ENCODE assay signal across 14 mouse cellular contexts in genomic region chr17:30506916-30507315, GRCm38 (mm10).
A peak's percentile ranks its signal among the peaks of the same experiment; 100 is the strongest.
DNase-seq lines count a peak whose midpoint lies in the region; ATAC-seq and TF ChIP-seq lines count a peak whose summit lies in the region.
"Had no signal": no experiment of that assay in that cellular context is flagged by ENCODE, and none has a peak within 500 bp of the region (broad histone marks: within the 10 kb centered on the region; RNA-seq: fewer than 3 reads in every experiment).

No protein-coding gene starts in this region.

- no peaks in the 10 kb centered on the region for H3K27me3 ChIP-seq in forebrain, embryonic 10.5 days (ENCODE audit: poor library complexity, severe bottlenecking)
- no peaks in the 10 kb centered on the region for H3K27me3 ChIP-seq in forebrain, embryonic 15.5 days
- no peaks in the 10 kb centered on the region for H3K27me3 ChIP-seq in forebrain, embryonic 12.5 days
- H3K27me3 ChIP-seq in midbrain, postnatal 0 days (ENCODE audit: insufficient read depth, low read length), result no peaks in the 10 kb centered on the region
- H3K27me3 ChIP-seq: limb, embryonic 12.5 days; stomach, embryonic 15.5 days had no signal

- no peak for ATAC-seq in forebrain, embryonic 15.5 days (replicated peaks)
- ATAC-seq in forebrain, embryonic 12.5 days (ENCODE audit: low FRiP score), result no peak
- no peak for ATAC-seq in midbrain, postnatal 0 days (ENCODE audit: low FRiP score)

- WGBS in forebrain, embryonic 10.5 days, result 36% methylated on average over 5 of the region's 5 CpGs
- 22% methylated on average over 5 of the region's 5 CpGs for WGBS in forebrain, embryonic 15.5 days
- WGBS in forebrain, embryonic 12.5 days, result 28% methylated on average over 5 of the region's 5 CpGs
- 34% methylated on average over 5 of the region's 5 CpGs for WGBS in midbrain, postnatal 0 days

- peaks cover 9% of the 10 kb centered on the region for H3K36me3 ChIP-seq in forebrain, embryonic 10.5 days (replicated peaks)
- H3K36me3 ChIP-seq in forebrain, embryonic 15.5 days, result no peaks in the 10 kb centered on the region
- H3K36me3 ChIP-seq in forebrain, embryonic 12.5 days (replicated peaks), result no peaks in the 10 kb centered on the region
- H3K36me3 ChIP-seq in midbrain, postnatal 0 days (ENCODE audit: insufficient read depth, low read length), result no peaks in the 10 kb centered on the region
- H3K36me3 ChIP-seq: limb, embryonic 12.5 days; stomach, embryonic 15.5 days had no signal

- intact Hi-C loops in left cerebral cortex, adult 2 months (cut with DNase I), result loop anchor here (5.0 kb wide), 2 partner anchors 40 to 620 kb away; no protein-coding TSS in a partner anchor

- no peak overlapping the region for H3K9ac ChIP-seq in forebrain, embryonic 15.5 days (replicated peaks)
- no peak overlapping the region; the same call in 1 of the 2 replicates for H3K9ac ChIP-seq in forebrain, embryonic 12.5 days
- no peak overlapping the region for H3K9ac ChIP-seq in midbrain, postnatal 0 days (replicated peaks; ENCODE audit: low read length, poor library complexity, severe bottlenecking)
- H3K9ac ChIP-seq: limb, embryonic 12.5 days; stomach, embryonic 15.5 days had no signal

- DNase-seq in forebrain, embryonic 10.5 days (ENCODE audit: extremely low spot score, low spot score), result no peak
- DNase-seq in left cerebral cortex, adult 2 months (ENCODE audit: extremely low spot score in 1 of 2, low spot score in 2 of 2), result peak in 1 of 2 experiments; percentile 15
- DNase-seq in left cerebral cortex, adult 18-20 months (ENCODE audit: low spot score in 2 of 2), result no peak
- DNase-seq in midbrain, postnatal 0 days (ENCODE audit: low spot score), result no peak
- DNase-seq in cerebellum, adult 9-10 months, result no peak
- DNase-seq: B cell, adult 2 months; cerebellum, adult 11 months; kidney, adult 2 months; retina, postnatal 1 day; thymus, postnatal 14 days had no signal

- peaks cover 47% of the 10 kb centered on the region for H3K4me1 ChIP-seq in forebrain, embryonic 10.5 days
- peaks cover 33% of the 10 kb centered on the region for H3K4me1 ChIP-seq in forebrain, embryonic 15.5 days
- peaks cover 35% of the 10 kb centered on the region for H3K4me1 ChIP-seq in forebrain, embryonic 12.5 days
- H3K4me1 ChIP-seq in midbrain, postnatal 0 days (ENCODE audit: insufficient read depth, low read length), result peaks cover 9% of the 10 kb centered on the region; the same call in 1 of the 2 replicates
- H3K4me1 ChIP-seq: stomach, embryonic 15.5 days had no signal

- H3K9me3 ChIP-seq in forebrain, embryonic 10.5 days, result no peaks in the 10 kb centered on the region
- H3K9me3 ChIP-seq in forebrain, embryonic 15.5 days, result no peaks in the 10 kb centered on the region
- no peaks in the 10 kb centered on the region for H3K9me3 ChIP-seq in forebrain, embryonic 12.5 days
- H3K9me3 ChIP-seq in midbrain, postnatal 0 days (ENCODE audit: low read length), result no peaks in the 10 kb centered on the region
- H3K9me3 ChIP-seq: limb, embryonic 12.5 days; stomach, embryonic 15.5 days had no signal

- H3K4me2 ChIP-seq in forebrain, embryonic 15.5 days (replicated peaks), result no peak overlapping the region
- H3K4me2 ChIP-seq in forebrain, embryonic 12.5 days, result no peak overlapping the region
- H3K4me2 ChIP-seq in midbrain, postnatal 0 days (ENCODE audit: low read depth, low read length, poor library complexity, severe bottlenecking), result no peak overlapping the region
- H3K4me2 ChIP-seq: limb, embryonic 12.5 days; stomach, embryonic 15.5 days had no signal

- no peak for TF ChIP-seq CTCF in left cerebral cortex, adult 2 months (IDR thresholded peaks at IDR 0.05)
- TF ChIP-seq CTCF in midbrain, postnatal 0 days (IDR thresholded peaks at IDR 0.05), result 0 out of 2 replicates have a peak, but pooled peaks have one; percentile 4

- peak overlapping the region; percentile 67 for H3K27ac ChIP-seq in forebrain, embryonic 10.5 days
- H3K27ac ChIP-seq in forebrain, embryonic 15.5 days (replicated peaks), result no peak overlapping the region
- peak overlapping the region; percentile 61 for H3K27ac ChIP-seq in left cerebral cortex, adult 2 months
- H3K27ac ChIP-seq in forebrain, embryonic 12.5 days, result peak overlapping the region; percentile 27; the same call in 1 of the 2 replicates
- H3K27ac ChIP-seq in midbrain, postnatal 0 days (ENCODE audit: low read depth, low read length), result no peak overlapping the region
- H3K27ac ChIP-seq: limb, embryonic 12.5 days; stomach, embryonic 15.5 days had no signal

- no peak overlapping the region for H3K4me3 ChIP-seq in forebrain, embryonic 10.5 days
- H3K4me3 ChIP-seq in forebrain, embryonic 15.5 days, result no peak overlapping the region
- H3K4me3 ChIP-seq in left cerebral cortex, adult 2 months, result no peak overlapping the region
- no peak overlapping the region for H3K4me3 ChIP-seq in forebrain, embryonic 12.5 days (replicated peaks)
- H3K4me3 ChIP-seq in midbrain, postnatal 0 days (ENCODE audit: low read depth, low read length), result no peak overlapping the region
- H3K4me3 ChIP-seq: limb, embryonic 12.5 days; stomach, embryonic 15.5 days had no signal

Comparison
In these comparisons a context has a peak if more than half of its experiments do, and no peak if none do; other contexts are left out.
1. H3K27ac ChIP-seq: peak in forebrain, embryonic 10.5 days (single experiment), left cerebral cortex, adult 2 months (single experiment) and forebrain, embryonic 12.5 days (single experiment); none in forebrain, embryonic 15.5 days (single experiment) and midbrain, postnatal 0 days (single experiment).